Mouse (Mus musculus) frontal cortex, postnatal 10 days (tissue): ENCODE measurements around the gene Ptpa.

ENCODE experiments used
- DNase-seq, 2 experiments: peaks; one replicate each; pipeline ENCODE4 v3.0.0; 2022; ENCODE audit warnings: low spot score in 2 of 2, mixed read lengths in 1 of 2

Gene Ptpa

DNA sequence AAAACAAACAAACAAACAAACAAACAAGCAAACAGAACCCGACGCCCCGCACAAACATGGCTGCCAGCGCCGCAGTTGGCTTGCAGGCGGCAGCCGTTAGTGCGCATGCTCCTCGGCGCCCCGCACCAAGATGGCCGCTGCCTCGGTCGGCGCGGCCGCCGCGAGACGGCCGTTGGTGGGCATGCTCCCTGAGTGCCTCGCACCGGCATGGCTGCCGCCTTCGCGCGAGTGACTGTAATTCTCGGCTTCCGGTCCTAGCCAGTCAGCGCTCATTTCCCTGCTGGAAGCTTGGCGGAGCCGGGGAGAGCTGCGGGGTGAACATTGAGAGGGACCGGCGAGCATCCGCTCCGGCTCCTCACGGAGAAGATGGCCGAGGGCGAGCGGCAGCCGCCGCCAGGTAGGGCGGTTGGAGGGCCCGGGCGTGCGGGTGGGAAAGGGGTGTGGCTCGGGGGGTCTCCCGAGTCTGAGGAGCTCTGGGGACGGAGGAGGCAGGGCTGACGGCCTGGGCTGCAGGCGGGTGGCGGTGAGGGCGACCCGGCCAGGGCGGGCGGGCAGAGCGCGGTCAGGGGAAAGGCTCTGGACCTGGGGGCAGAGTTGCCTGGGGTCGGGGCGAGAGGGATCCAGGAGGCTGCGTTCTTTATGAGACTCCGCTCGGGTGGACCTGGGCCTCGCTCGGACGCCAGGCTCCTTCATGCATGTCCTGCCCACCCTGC lies at the start of gene Ptpa:
Gene Ptpa (plus strand): TSS at position 104 of the 713 bp plus-strand sequence.
- peak; percentile 90 to 93 for DNase-seq

DNA sequence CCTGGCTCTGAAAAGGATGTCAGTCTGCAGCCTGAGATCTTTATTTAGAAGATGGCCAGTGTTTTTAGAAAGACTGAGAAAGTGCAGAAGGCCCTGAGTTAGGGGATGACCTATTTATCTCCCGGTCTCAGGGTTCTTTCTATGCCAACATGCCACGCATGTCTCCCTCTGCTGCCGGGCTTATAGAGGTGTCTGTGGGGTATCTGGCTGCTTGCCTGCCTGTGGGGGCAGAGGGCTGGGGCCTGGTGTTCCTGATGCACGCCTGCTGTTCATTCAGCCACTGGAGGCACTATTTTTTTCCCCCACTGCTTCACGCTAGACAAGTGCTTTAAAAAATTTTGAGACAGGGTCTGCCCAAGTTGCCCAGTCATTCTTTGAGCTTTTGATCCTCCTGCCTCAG lies 49.6 kb upstream of the Ptpa start:
- no peak for DNase-seq

DNA sequence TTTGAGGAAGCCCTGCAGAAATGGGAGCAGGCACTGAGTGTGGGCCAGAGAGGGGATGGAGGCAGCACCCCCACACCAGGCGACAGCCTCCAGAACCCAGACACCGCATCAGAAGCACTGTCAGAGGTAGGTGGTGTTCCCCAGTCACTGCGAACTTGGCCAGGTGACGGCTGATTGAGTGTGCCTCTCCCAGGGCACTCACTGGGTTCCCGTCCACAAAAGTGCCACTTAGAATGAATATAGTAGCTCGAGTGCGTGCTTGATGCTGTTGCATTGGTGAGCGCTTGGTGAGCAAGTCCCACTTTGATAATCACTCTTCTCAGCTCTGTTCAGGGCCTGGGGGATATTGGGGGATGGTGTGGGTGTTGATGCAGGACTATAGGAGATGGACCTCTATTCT lies 44.3 kb upstream of the Ptpa start:
- DNase-seq = no peak

DNA sequence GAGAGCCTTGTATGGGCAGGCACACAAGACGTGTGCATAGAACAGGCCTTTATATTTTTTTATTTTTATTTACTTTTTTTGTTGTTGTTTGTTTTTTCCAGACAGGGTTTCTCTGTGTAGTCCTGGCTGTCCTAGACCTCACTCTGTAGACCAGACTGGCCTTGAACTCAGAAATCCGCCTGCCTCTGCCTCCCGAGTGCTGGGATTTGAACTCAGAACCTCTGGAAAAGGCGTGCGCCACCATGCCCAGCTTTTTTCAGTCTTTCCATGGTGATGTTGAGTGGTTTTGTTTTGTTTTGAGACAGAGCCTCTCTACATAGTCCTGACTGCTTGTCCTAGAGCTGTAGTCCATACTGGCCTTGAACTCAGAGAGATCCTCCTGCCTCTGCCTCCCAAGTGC lies 43.1 kb upstream of the Ptpa start:
- DNase-seq = no peak

DNA sequence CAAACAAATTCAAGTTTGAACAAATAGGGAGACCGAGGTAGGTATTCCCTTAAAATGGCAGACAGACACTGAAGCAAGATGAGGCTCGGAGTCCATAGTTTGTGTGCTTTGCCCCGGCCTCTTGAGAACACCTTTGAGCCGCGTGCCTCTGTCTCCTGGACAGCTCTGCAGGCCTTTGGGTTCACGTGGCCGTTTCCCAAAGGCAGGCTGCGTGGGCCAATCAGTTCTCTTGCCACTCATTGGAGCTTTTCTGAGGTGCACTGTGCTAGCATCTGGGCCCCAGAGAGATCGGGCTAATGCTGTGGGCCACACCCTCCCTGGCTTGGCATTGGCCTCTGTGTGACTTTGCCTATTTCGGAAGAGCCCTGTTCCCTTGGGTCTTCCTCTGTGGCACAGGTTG lies 39.9 kb upstream of the Ptpa start:
- no peak for DNase-seq

DNA sequence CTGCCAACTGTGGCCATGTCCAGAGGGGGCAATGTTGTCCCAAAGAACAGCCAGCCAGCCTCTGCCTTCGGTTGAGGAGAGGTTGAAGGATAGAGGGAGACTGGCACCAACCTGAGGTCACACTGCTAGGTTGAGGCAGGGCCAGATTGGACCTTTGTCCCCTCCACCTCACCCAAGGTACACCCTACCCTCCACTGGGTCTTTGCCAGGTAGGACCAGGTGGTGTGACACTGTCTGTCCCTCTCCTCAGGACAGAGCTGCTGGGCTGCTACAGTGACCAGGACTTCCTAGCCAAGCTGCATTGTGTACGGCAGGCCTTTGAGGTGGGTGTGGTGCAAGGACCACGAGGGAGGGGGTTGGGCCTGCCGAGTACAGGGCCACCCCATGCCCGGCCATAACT lies 38.1 kb upstream of the Ptpa start:
- no peak for DNase-seq

DNA sequence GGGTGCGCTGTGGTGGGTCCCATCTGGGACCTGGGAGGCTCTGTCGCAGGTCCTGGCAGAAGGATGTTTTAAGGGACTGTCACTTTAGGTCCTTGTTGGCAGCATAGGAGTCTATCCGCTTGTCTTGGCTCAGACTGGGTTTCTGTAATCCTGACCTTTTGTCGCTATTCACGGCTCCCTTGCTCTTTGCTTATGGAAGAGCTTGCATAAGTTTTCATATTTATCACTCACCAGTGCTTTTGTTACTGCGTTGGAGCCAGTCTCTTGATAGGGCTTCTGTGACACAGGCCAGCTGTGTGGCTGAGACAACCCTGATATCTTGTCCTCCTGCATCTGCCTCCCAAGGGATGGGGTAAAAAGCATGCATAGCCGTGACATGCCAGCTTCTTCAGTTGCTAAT lies 36.5 kb upstream of the Ptpa start:
- DNase-seq = no peak

DNA sequence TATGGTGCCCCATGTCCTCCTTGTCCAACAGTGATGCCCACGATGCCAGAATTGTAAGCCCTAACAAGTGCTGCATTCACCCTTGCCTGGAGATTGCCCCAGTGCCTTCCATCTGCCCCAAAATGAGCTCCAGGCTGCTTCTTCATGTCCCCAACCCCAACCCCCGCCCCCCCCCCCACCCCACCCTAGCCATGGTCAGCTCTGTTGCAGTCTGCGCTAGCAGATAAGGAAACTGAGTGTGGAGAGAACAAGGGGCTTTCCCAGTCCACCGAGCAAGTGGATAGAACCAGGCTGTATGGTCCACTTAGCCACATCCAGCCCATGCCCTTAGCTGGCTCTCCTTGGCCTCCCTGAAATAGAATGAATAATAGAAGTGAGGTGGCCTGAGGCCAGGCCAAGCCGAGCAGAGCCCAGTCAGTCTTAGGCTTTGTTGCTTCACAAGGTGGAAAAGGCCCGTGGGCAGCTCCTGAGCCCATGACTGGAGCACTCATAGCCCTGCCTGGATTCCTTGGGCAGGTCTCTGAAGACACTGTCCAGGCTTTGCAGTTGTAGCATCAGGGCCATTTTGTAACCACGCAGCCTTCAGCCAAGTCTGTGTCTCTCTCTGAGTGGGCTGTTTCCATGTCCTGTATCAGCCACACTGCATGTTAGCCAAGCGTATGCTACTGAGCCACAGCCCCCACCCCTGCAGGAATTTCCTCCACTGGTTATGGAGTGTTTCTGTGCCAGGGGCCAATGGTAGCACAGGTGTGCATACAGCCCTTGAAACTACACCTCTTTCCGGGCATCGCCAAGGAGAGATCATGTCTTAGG lies 35.1 kb upstream of the Ptpa start:
- DNase-seq = no peak

DNA sequence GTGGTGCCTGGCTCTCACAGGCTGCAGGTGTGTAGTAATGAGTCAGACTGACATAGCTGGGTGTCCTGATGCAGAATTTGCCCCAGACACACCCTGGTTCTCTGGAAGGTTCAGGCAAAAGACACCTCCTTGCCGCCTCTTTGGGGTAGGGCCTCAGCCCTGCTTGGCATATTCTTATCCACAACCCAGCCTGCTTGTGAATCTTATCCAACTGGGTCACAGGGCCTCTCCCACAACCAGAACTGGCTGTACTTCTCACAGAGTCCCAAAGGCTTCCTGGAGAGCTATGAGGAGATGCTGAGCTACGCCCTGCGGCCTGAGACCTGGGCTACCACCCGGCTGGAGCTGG lies 34.5 kb upstream of the Ptpa start:
- peak in 1 of 2 experiments; percentile 12 for DNase-seq

DNA sequence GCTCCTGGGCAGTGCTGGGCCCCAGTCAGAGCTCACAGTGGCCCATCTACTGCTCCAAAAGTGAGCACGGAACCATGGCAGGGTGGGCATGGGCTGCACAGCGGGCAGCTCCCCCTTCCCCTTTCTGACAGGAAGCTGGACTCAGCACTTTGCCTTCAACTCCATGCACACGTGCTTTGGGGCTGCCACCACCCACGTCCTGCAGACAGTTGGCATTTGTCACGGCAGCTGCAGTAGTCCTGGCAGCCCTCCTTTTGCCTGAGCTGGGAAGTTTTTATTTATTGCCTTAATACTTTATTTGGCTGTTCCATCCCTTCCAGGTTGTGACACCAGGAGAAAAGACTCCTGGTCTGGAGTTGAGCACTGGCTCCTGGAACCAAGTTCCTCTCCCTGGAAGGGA lies 31.0 kb upstream of the Ptpa start:
- DNase-seq = no peak

DNA sequence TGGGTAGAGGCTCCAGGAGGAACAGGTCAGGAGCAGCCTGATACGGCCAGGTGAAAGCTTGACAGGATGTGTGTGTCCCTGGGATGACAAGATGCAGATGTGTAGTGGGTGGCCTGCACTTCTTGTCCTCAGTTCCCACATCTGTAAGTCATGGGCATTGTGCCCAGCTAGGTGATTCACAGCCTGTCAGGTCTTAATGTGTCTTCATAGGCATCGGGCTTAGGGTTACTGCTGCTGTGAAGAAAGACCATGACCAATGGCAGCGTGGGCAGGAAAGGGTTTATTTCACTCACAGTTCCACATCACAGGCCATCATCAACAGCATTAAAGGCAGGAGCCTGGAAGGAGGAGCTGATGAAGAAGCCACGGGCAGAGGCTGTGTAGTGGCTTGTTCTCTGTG lies 30.2 kb upstream of the Ptpa start:
- no peak for DNase-seq

DNA sequence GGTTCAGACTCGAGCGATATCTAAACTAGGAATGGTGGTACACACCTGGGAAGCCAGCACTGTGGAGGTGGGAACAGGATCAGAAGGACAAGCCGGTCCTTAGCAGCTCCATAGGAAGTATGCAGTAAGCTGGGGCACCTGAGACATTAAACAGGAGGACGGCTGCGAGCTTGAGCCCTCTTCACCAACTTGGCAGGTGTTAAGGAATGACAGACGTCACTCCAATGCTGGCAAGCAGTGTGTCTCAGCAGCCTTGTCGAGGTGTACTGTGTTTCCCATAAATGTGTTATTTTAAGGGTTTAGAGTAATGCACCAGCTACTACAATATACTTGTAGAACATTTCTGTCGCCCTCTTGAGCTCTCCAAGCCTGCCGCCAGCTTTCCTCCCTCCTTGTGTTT lies 28.9 kb upstream of the Ptpa start:
- no peak for DNase-seq

DNA sequence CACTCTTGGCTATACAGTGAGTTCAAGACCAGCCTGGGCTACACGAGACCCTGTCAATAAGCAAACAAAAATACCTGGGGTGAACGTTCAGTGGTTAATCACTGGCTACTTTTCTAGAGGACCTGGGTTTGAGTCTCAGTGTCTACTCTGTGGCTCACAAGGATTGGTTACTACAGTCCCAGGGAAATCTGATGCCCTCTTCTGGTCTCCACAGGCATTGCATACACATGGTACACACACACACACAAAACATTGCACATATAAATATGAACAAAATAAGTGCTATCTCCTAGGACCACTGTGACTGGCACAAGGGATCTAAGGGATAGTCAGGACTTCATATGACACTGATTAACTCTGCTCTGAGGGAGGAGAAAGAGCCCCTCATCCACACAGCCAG lies 26.8 kb upstream of the Ptpa start:
- no peak for DNase-seq

DNA sequence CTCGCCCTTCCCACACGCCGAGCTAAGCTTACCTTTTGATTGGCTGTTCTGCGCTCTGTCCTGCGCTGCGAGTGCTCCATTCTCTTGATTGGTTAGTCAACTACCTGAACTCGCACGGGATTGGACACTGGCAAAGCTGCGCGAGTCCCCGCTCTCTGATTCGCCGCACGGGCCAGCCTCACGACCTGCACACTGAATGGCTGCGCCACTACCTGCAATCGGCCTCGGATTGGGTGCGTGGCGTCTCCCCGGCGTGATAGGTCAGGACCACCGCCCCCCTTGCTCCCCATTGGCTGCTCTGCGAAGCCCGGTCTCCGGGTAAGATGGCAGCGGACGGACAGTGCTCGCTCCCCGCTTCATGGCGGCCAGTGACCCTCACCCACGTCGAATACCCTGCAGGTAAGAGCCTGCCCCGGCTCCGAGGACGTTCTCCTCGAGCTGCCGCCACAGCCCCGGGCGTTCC lies 23.7 kb upstream of the Ptpa start, which contains the start of gene Dolpp1:
Gene Dolpp1 (plus strand): TSS at position 141 of the 463 bp plus-strand sequence.
- peak; percentile 99 for DNase-seq

DNA sequence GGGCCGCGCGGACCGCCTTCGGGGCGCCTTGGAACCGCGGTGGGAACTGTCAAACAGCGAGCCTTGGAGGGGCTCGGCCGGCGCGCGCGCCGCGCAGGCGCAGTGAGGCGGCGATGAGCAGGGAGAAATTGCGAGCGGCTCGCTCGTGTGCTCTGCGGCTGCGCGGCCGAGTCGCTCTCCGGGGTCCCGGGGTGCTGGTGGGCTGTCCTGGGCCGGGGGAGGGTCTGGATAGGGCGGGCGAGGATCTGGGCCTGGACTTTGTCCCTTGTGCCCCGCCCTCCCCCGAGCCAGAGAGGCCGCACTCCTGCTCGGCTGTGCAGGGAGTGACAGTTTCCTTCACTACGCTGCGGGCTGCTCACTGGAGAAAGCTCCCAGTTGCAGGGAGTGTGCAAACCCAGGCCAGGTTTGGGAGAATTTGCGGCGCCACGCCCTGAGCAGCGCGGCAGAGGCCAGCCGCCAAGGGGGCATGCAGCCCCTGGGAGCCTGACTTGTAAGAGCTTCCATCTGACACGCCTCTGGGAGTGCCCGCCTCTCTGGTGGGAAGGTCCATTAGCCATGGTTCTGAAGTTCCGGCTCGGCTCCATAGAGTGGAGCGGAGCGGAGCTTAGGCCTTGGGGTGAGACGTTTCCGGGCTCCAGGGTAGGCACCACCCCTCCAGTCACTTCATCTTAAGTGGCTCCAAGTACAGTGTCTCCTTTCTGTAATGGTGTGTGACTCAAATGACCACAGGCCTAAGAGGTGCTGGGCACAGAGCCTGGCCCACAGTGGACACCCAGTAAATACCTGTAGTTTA lies 23.1 kb upstream of the Ptpa start:
- no peak for DNase-seq

DNA sequence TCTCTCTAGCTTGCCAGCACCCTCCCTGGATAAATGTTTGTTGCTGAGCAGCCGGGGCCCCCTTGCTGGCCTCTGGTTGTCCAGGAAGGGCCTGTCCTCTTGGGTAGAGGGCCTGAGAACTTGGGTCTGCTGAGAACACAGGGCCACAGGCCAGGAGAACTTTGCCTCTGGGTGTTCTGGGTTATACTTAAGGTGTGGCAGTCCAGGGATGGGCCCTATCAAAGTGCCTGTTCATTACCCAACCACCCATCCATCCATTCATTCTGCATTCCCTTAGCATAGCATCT lies 22.5 kb upstream of the Ptpa start:
- no peak for DNase-seq

DNA sequence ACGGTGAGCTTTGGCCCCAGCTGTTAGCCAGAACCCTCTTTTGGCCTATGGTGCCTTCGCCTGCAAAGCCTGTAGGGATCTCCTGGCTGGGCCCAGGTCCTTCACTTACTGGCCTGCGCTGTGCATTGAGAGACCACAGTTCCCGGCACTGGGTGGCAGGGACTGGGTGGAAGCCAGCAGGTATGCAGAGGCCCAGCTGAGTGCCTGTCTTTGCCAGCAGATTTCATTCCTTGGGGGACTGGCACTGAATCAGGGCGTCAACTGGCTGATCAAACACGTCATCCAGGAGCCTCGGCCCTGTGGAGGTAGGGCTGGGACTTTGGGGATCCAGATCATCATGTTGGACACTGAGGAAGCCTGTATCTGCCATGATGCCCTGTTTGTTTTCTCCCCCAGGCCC lies 20.1 kb upstream of the Ptpa start:
- no peak for DNase-seq

DNA sequence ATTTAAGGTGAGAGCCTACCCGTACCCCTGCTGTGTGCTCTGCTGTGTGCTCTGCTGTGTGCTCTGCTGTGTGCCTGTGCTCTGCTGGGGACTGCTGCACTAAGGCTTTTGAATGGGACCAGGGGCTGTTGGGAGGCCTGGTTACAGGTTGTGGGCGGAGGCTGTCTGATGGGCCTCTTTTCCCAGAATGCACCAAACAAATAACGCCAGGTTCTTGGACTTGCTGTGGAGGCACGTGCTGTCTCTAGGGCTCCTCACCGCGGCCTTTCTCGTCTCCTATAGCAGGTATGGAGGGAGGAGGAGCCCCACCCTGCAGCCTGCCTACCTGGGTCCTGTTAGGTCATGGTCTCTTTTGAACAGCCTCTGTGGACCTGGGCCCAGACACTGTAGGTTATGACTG lies 19.6 kb upstream of the Ptpa start:
- DNase-seq = no peak

DNA sequence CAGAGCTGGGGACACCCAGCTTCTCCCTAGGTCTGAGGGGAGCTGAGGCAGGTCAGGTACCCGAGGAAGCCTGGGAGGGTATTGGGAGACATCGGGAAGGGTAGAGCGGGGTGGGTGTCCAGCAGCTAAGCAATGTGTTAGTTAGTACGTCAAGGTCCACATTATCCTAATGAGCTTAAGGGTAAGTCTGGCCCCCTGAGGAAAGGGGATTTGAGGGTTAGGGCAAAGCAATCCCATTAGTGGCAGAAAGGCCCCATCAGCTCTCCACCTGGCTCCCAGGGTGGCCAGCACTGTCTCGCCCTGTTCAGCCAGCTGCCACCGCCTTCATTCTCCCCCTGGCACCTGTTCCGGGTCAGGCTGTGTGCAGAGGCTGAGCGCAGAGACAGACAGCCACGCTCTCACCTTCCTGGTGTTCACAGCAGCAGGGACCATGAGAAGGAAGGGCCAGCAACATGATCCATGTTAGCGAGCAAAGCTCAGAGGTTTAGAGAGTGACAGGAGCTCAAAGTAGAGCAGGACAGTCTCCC lies 17.8 kb upstream of the Ptpa start:
- DNase-seq = no peak

DNA sequence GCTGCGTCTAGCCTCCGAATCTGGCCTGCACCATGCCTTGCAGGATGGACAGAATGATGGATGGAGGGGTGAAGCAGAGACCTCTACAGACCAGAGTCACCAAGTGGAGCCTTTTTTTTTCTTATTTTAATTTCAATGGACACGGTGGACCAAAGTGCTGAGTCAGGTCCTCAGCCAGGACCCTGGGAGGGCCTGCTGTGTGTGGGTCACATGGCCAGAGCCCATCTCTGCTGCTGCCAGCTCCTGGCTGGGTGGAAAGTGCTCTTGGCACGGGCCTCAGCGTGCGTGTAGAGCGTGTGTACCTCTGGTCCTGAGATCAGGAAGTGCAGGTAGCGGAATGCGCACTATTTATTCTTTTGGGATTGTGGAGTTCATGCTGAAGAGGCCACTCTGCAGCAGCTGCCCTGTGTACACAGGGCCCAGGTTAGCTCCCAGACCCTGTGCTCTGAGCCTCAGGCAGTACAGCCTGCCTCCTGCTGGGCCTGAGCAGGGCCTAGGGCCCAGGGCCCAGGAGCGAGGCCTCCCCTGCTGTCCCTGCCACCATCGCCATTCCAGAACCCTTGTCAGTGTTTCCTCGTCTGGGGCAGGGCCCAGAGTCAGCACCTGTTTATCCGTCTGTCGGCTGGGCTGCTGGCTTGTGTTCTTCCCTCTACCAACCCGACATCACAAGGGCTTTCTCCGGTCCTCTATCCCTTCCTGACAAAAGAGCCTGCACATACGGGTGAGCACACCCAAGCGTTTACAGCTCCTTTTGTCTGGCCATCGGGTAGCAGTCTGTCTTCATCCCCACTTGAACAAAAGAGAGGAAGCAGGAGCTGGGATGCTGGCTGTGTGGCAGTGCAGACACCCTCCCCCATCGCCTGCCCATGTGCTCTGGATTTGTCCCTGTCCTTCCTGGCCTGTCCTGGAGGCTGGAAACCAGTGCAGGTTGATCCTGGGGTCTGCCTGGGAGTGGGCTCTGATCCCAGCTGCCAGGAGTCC lies 16.4 kb upstream of the Ptpa start:
- no peak for DNase-seq

DNA sequence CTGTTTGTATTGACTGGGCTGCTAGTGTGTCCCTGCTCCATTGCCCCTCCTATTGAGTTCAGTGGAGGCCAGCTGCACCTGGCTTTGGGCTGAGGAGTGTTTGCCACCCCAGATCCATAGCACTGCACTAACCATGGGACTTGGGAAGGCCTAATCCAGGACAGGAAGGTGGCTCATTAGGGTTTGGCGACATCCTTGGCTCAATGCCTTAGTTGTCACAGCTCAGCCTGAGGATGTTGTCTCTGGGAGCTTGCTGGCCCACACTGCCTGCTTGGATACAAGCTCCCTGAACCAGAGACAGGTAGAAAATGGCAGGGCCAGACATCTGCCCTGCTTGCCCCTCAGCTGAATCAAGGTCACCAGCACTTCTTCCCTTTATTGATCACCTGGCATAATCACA lies 14.3 kb upstream of the Ptpa start:
- DNase-seq = no peak
